Comparison of ENCODE assay signal across 29 mouse cellular contexts in the genomic region with DNA sequence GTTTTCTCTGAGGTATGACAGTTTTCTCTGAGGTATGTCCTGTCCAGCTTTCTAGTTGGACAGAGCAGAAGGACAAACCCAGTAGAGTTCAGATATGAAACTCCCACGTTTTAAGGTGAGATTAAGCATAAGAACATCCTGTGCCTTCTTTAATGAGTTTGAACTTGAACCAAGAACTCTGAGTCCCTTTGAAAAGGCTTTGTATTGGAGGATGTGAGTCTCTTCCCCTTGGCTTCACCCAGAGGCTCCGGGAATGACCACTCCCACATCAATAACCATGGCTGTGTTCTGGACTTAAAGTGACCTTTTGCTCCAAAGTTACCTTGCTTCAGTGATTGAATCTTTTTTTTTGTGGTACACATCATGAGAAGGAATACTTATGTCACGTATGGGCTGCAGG. TPM values are rescaled to one million over a fixed set of nuclear protein-coding genes. Genes with fewer than 3 reads are reported as not detected.
DNase-seq lines count a peak whose midpoint lies in the region; ATAC-seq lines count a peak whose summit lies in the region.
"Had no signal": no experiment of that assay in that cellular context is flagged by ENCODE, and none has a peak within 500 bp of the region (broad histone marks: within the 10 kb centered on the region; RNA-seq: fewer than 3 reads in every experiment).

No protein-coding gene starts in this region.

- peak; percentile 77 for DNase-seq in heart, adult 8-10 months (ENCODE audit: low spot score)
- DNase-seq in kidney, postnatal 14 days = peak; percentile 4
- DNase-seq in kidney, postnatal 10 days = no peak
- peak; percentile 48 for DNase-seq in lung, postnatal 36 days
- DNase-seq in lung, postnatal 4 days = no peak
- no peak for DNase-seq in ovary, adult 18-20 months (ENCODE audit: low spot score)
- DNase-seq: adrenal gland, postnatal 25 days; B cell, adult 2 months; cerebellum, adult 18-20 months; cerebellum, postnatal 10 days; forebrain, postnatal 0 days; gastrocnemius, postnatal 10 days; lung, postnatal 10 days; right cerebral cortex, postnatal 4 days; thymus, postnatal 4 days had no signal

- H3K4me3 ChIP-seq in heart, embryonic 11.5 days (ENCODE audit: low read depth, low read length) = no peak overlapping the region
- H3K4me3 ChIP-seq: erythroblast, embryonic 14.5 days; heart, embryonic 10.5 days; hindbrain, embryonic 13.5 days; left cerebral cortex, adult 2 months; limb, embryonic 12.5 days; megakaryocyte, embryonic 14.5 days; midbrain, embryonic 12.5 days; myocyte; neural tube, embryonic 12.5 days had no signal

- no peaks in the 10 kb centered on the region for H3K9me3 ChIP-seq in heart, embryonic 11.5 days (replicated peaks; ENCODE audit: control insufficient read depth, low read length)
- H3K9me3 ChIP-seq: heart, embryonic 10.5 days; hindbrain, embryonic 13.5 days; limb, embryonic 12.5 days; megakaryocyte, embryonic 14.5 days; midbrain, embryonic 12.5 days; neural tube, embryonic 12.5 days had no signal

- H3K4me2 ChIP-seq in heart, embryonic 11.5 days = no peak overlapping the region
- H3K4me2 ChIP-seq: hindbrain, embryonic 13.5 days; limb, embryonic 12.5 days; liver, embryonic 11.5 days; midbrain, embryonic 12.5 days; neural tube, embryonic 12.5 days had no signal

- H3K4me1 ChIP-seq in heart, embryonic 11.5 days (ENCODE audit: control insufficient read depth, insufficient read depth, low read length) = no peaks in the 10 kb centered on the region
- H3K4me1 ChIP-seq: heart, embryonic 10.5 days; hindbrain, embryonic 13.5 days; limb, embryonic 12.5 days; megakaryocyte, embryonic 14.5 days; midbrain, embryonic 12.5 days; neural tube, embryonic 12.5 days had no signal

- no peak overlapping the region for H3K27ac ChIP-seq in heart, embryonic 11.5 days (ENCODE audit: low read depth, low read length)
- H3K27ac ChIP-seq: heart, embryonic 10.5 days; hindbrain, embryonic 13.5 days; kidney, postnatal 0 days; left cerebral cortex, adult 2 months; limb, embryonic 12.5 days; midbrain, embryonic 12.5 days; neural tube, embryonic 12.5 days had no signal

- no peak for ATAC-seq in heart, embryonic 11.5 days (replicated peaks; ENCODE audit: insufficient number of reproducible peaks, low FRiP score, low TSS enrichment)
- ATAC-seq: forebrain, postnatal 0 days; intestine, postnatal 0 days had no signal

- WGBS in heart, embryonic 11.5 days (ENCODE audit: insufficient replicate concordance) = 59% methylated on average over 3 of the region's 3 CpGs

- H3K36me3 ChIP-seq in heart, embryonic 11.5 days (ENCODE audit: control insufficient read depth, insufficient read depth, low read length) = no peaks in the 10 kb centered on the region
- H3K36me3 ChIP-seq: heart, embryonic 10.5 days; hindbrain, embryonic 13.5 days; limb, embryonic 12.5 days; midbrain, embryonic 12.5 days; neural tube, embryonic 12.5 days had no signal

- H3K27me3 ChIP-seq in heart, embryonic 11.5 days (ENCODE audit: control insufficient read depth, insufficient read depth, low read length) = no peaks in the 10 kb centered on the region
- H3K27me3 ChIP-seq: hindbrain, embryonic 13.5 days; limb, embryonic 12.5 days; midbrain, embryonic 12.5 days; neural tube, embryonic 12.5 days had no signal

- no peak overlapping the region for H3K9ac ChIP-seq in heart, embryonic 11.5 days (ENCODE audit: low read depth, low read length)
- H3K9ac ChIP-seq: forebrain, postnatal 0 days; hindbrain, embryonic 13.5 days; limb, embryonic 12.5 days; midbrain, embryonic 12.5 days; neural tube, embryonic 12.5 days had no signal

RNA-seq across cellular contexts. Expression of a gene that starts 37.6 kb away (rescaled TPM):
- total RNA-seq in heart, adult 8-10 months (2022) = 10 to 100 TPM in 3 of 4 experiments, 1 to 10 TPM in 1; 8.6 to 14.3 (median 12.6) TPM
- 1.6 and 2.1 TPM in 2 replicates for polyA plus RNA-seq in heart, embryonic 11.5 days (2014; fragmentation: Nextera tagmentation; extraction: Ambion mirVana)
- polyA plus RNA-seq: erythroblast, embryonic 14.5 days; testis, adult 2 months had no signal

Comparison
In these comparisons a context has a peak if more than half of its experiments do, and no peak if none do; other contexts are left out.
1. DNase-seq: peak in heart, adult 8-10 months (single experiment), kidney, postnatal 14 days (single experiment) and lung, postnatal 36 days (single experiment); none in kidney, postnatal 10 days (single experiment), lung, postnatal 4 days (0 of 2) and ovary, adult 18-20 months (single experiment).